Mouse (Mus musculus) heart, adult 2 months (tissue): ENCODE results near the gene 4933415A04Rik. TPM values are rescaled to one million over a fixed set of nuclear protein-coding genes. Genes with fewer than 3 reads are reported as not detected.
A peak's percentile ranks its signal among the peaks of the same experiment; 100 is the strongest.

Experiments
- DNase-seq, 2 experiments: peaks; one replicate each; pipeline ENCODE4 v3.0.0; 2021
- H3K27ac ChIP-seq: fragments of 200-600 bp; 2 replicates; pipeline ENCODE4 v1.8.1; 2022
- H3K27me3 ChIP-seq: fragments of 200-500 bp; 2 replicates; pipeline ENCODE4 v1.6.1; 2012; ENCODE audit warnings: mild to moderate bottlenecking, low read length, inconsistent platforms, mixed read lengths; ENCODE audit not compliant: control insufficient read depth, insufficient read depth
- H3K36me3 ChIP-seq: fragments of 200-500 bp; 2 replicates; pipeline ENCODE4 v1.6.1; 2012; ENCODE audit warnings: low read length, inconsistent platforms; ENCODE audit not compliant: control insufficient read depth, insufficient read depth
- H3K4me1 ChIP-seq: fragments of 200-500 bp; 2 replicates; pipeline ENCODE4 v1.6.1; 2011; ENCODE audit warnings: low read length; ENCODE audit not compliant: control insufficient read depth, insufficient read depth
- H3K4me3 ChIP-seq: fragments of 200-600 bp; 2 replicates; pipeline ENCODE4 v1.8.1; 2022
- H3K79me2 ChIP-seq: fragments of 200-500 bp; replicated peaks from 2 replicates; pipeline ENCODE4 v1.6.1; 2012; ENCODE audit warnings: mild to moderate bottlenecking, inconsistent platforms, low read length, moderate library complexity, mixed read lengths; ENCODE audit not compliant: control insufficient read depth, insufficient read depth
- H3K9ac ChIP-seq: fragments of 200-500 bp; 2 replicates; pipeline ENCODE4 v1.6.1; 2012; ENCODE audit warnings: low read depth, mild to moderate bottlenecking, control low read depth, inconsistent platforms, low read length, mixed read lengths
- CTCF ChIP-seq: fragments of 200-600 bp; IDR thresholded peaks from 2 replicates; pipeline ENCODE4 v1.8.1; 2022; ENCODE audit warnings: antibody characterized with exemption, mild to moderate bottlenecking, moderate library complexity
- EP300 ChIP-seq: fragments of 200-500 bp; IDR thresholded peaks from 2 replicates; pipeline ENCODE4 v1.6.1; 2011; ENCODE audit warnings: low read depth, low read length, control low read depth; ENCODE audit not compliant: insufficient read depth
- POLR2A ChIP-seq: fragments of 200-500 bp; IDR thresholded peaks from 2 replicates; pipeline ENCODE4 v1.6.1; 2011; ENCODE audit warnings: mild to moderate bottlenecking, low read depth, low read length, control low read depth; ENCODE audit not compliant: insufficient read depth
- WGBS: fragments of 180-500 bp; shearing (Covaris S2); methylation state at CpG from one replicate; pipeline ENCODE4 v1.1.7; 2018; 5-methylcytosine and 5-hydroxymethylcytosine counted together
- intact Hi-C: fragments of 180-260 bp; cut with DNase I; formaldehyde crosslinking; loops from one replicate; pipeline ENCODE4 v1.15.1; 2025
- polyA plus RNA-seq: library from polyadenylated mRNA; depleted of rRNA; stranded (reverse); fragments of >200 nt; gene quantifications from 2 replicates; pipeline ENCODE4 v1.2.3, GENCODE M21; 2012
- total RNA-seq, 2 experiments: library from RNA; stranded (reverse); gene quantifications; 2 replicates each; pipeline ENCODE4 v1.2.3; 2021

Gene 4933415A04Rik
- total and polyA plus RNA-seq, 3 experiments: 0.23 to 0.68 (median 0.26) TPM

DNA sequence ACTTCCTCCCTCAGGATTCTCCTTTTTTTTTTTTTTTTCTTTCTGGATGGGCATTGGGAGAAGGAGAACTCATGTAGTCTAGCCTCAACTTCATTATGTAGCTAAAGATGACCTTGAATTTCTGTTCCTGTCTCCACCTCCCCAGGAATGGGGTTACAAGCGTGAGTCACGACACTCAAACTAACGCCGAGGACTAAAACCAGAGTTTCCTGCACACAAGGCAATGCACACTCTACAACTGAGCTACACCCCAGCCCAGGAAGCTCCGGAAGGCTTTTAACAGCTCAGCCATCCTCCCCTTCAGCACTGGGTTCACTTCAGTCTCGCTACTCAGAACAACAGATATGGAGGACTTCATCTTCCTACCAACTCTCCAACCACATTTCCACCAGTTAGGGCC, 18.1 kb downstream of the 4933415A04Rik start:
- H3K4me1 ChIP-seq: no peaks in the 10 kb centered on the region
- no peak for TF ChIP-seq CTCF
- H3K4me3 ChIP-seq: no peak overlapping the region
- DNase-seq: no peak
- 55% methylated on average over 6 of the region's 6 CpGs for WGBS
- no peak overlapping the region for H3K27ac ChIP-seq
- H3K9ac ChIP-seq: no peak overlapping the region
- intact Hi-C loops: no loop called here
- no peaks in the 10 kb centered on the region for H3K27me3 ChIP-seq
- no peaks in the 10 kb centered on the region for H3K36me3 ChIP-seq
- H3K79me2 ChIP-seq: no peaks in the 10 kb centered on the region

DNA sequence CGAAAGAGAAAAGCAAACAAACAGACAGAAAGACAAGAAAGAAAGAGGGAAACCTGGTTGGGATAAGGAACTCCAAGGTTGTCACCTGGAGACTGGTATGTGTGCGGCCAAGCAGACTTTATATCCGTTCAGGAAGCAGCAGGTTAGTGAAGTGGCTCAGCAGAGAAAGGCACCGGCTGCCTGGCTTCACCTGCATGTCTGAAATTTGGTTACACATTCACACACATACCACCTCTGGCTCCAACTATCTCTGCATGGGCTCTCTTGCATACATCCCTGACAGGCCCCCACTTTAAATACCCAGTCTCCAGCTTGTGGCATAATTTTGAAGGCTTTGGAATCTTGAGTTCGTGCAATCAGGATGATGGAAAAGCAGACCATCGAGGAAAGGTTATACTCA, 19.0 kb downstream of the 4933415A04Rik start:
- DNase-seq: no peak
- H3K4me1 ChIP-seq: no peaks in the 10 kb centered on the region
- no peak overlapping the region for H3K9ac ChIP-seq
- TF ChIP-seq CTCF: no peak
- TF ChIP-seq POLR2A: no peak
- TF ChIP-seq EP300: no peak
- no peaks in the 10 kb centered on the region for H3K27me3 ChIP-seq
- no peaks in the 10 kb centered on the region for H3K79me2 ChIP-seq
- H3K4me3 ChIP-seq: no peak overlapping the region
- H3K36me3 ChIP-seq: no peaks in the 10 kb centered on the region
- 84% methylated on average over 6 of the region's 6 CpGs for WGBS
- intact Hi-C loops: no loop called here
- H3K27ac ChIP-seq: no peak overlapping the region

DNA sequence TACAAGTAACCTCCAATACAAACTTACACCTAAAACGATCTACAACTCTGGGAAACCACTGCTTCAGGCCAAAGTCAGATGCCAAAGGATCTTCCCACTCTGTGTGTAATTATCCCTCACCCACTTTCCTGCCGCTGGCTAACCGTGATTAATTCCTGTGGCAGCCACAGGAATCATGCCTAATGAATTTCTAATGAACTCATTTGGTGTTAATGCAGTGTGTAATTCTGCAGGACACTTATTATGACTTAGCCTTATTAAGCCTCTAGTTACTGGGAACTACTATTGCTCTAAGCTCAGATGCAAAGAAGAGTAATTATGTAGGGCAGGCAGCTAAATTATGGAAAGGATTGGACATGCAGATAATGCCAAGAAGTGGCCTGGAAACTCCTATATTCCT, 21.6 kb downstream of the 4933415A04Rik start:
- Histone ChIP-seq H3K27ac (no peak overlapping the region), H3K9ac (no peak overlapping the region), H3K79me2 (no peaks in the 10 kb centered on the region), H3K27me3 (no peaks in the 10 kb centered on the region), H3K4me1 (no peaks in the 10 kb centered on the region), H3K4me3 (no peak overlapping the region), H3K36me3 (no peaks in the 10 kb centered on the region)
- intact Hi-C loops: no loop called here
- WGBS: 73% methylated on average over 3 of the region's 3 CpGs
- no peak for DNase-seq
- TF ChIP-seq EP300: no peak
- TF ChIP-seq POLR2A: no peak
- TF ChIP-seq CTCF: no peak

DNA sequence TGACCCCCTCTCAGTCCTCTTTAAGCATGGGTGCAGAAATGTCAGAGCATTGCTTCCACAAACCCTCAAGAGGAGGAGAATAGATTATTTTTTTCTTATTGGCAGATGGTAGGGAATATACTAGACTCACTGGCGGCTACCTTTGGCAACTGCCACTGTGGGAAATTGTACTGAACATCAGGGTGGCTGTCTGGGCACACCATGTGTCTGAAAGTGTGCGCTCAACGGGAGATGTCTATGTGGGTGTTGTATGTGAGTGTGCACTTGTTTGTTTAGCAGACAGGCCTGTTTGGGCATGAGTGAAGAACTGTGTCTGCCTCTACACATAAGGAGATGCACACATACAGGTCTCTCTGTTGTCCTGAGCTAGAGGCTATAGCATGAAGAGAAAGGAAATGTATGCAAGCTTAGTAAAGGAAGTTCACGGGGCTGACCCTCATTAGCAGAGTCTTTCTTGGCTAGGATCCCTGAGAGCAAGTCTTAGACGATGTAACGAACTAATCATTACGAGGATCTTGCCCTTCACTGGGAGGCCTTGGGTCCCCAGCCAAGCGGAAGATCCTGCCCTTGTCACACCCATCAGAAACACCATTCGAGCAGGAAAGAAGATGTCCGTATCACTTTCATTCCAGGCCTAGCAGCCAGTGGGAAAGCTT, 23.3 kb downstream of the 4933415A04Rik start:
- no peak for DNase-seq
- intact Hi-C loops: no loop called here

DNA sequence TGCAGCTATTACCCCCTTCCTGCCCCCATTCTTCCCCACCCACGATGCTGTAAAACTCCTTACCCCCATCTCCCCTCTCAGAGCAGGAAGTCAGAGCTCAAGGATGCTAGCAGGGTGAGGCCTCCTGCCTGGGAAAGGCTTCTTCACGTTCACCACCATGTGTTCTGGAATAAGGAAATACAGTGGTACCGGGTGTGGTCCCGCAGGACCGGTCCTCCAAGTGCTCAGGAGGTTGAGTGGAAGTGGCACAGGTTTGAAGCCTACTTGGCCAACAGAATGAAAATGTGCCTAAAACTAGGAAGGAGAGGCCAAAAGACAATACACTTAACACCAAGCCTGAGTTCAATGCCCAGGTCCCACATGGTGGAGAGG, 23.8 kb downstream of the 4933415A04Rik start:
- 59% methylated on average over 5 of the region's 5 CpGs for WGBS
- Histone ChIP-seq H3K27ac (no peak overlapping the region), H3K27me3 (no peaks in the 10 kb centered on the region), H3K4me3 (no peak overlapping the region), H3K36me3 (no peaks in the 10 kb centered on the region), H3K79me2 (no peaks in the 10 kb centered on the region), H3K4me1 (no peaks in the 10 kb centered on the region), H3K9ac (no peak overlapping the region)
- TF ChIP-seq POLR2A (no peak), EP300 (no peak), CTCF (no peak)
- intact Hi-C loops: no loop called here
- DNase-seq: no peak

More for the DNA sequence above, 23.3 kb downstream of the 4933415A04Rik start:
- no peaks in the 10 kb centered on the region for H3K4me1 ChIP-seq
- no peak overlapping the region for H3K27ac ChIP-seq
- WGBS: 70% methylated on average over 10 of the region's 10 CpGs
- no peaks in the 10 kb centered on the region for H3K79me2 ChIP-seq
- no peak for TF ChIP-seq POLR2A
- TF ChIP-seq CTCF: no peak
- no peak for TF ChIP-seq EP300
- no peaks in the 10 kb centered on the region for H3K36me3 ChIP-seq
- no peaks in the 10 kb centered on the region for H3K27me3 ChIP-seq
- H3K9ac ChIP-seq: no peak overlapping the region
- no peak overlapping the region for H3K4me3 ChIP-seq

DNA sequence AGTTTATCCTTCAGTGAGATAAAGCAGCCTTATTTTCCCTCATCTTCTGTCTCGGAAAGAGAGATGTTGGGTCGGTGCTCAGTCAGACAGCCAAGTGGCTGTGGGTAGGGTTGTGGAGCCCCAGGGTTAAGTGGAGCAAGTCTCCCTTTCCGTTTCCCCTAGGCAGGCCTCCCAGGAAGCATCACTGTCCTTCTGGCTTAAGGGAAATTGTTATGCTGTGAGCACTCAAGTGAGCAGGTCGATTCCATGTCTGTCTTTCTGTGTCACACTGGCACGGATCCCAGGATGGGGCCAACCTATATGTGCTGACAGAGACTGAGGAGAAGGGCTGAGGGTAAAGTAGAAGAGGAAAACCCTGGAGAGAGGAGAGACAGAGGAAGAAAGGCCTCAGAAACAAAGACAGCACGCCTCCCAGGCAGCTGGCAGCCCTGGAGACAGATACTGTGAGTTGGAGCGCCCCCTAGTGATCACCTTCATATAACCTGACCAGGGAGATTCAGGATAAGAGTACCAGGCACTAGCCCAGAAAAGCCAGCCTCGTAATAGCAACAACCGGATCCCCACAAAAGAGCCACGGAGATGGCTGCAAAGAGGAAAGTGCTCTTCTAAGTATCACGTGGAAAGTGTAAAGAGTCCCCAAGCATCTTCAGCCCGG, 26.1 kb downstream of the 4933415A04Rik start:
- TF ChIP-seq CTCF: peak; percentile 87
- 0 out of 2 replicates have a peak, but pooled peaks have one; percentile 20 for TF ChIP-seq EP300
- TF ChIP-seq POLR2A: no peak
- H3K27ac ChIP-seq: no peak overlapping the region
- H3K27me3 ChIP-seq: no peaks in the 10 kb centered on the region
- no peak overlapping the region for H3K9ac ChIP-seq
- WGBS: 15% methylated on average over 12 of the region's 12 CpGs
- H3K4me1 ChIP-seq: no peaks in the 10 kb centered on the region
- H3K79me2 ChIP-seq: no peaks in the 10 kb centered on the region
- H3K36me3 ChIP-seq: no peaks in the 10 kb centered on the region
- intact Hi-C loops: loop anchor here (1.0 to 2.0 kb wide), 2 partner anchors 26 to 119 kb away; partner anchors contain the start of gene 4933415A04Rik
- peak; percentile 71 to 73 for DNase-seq
- H3K4me3 ChIP-seq: no peak overlapping the region
